Mouse (Mus musculus) layer of hippocampus, postnatal 14 days (tissue): ENCODE data around the gene Coq9. TPM values are rescaled to one million over a fixed set of nuclear protein-coding genes. Genes with fewer than 3 reads are reported as not detected.
A peak's percentile ranks its signal among the peaks of the same experiment; 100 is the strongest.

Experiments
- DNase-seq, 2 experiments: peaks; one replicate each; pipeline ENCODE4 v3.0.0; 2021 to 2022; ENCODE audit warnings: low spot score in 2 of 2, mixed read lengths in 1 of 2
- total RNA-seq, 2 experiments: library from RNA; stranded (reverse); gene quantifications; 2 replicates each; pipeline ENCODE4 v1.2.3; 2021

Coq9 gene
- total RNA-seq, 2 experiments from 2014 or later, result 80.7 to 97.6 TPM

GRCm38 (mm10) chr8:94866921-94867320 is 28.8 kb downstream of the Coq9 start:
- no peak for DNase-seq

- no peak for DNase-seq
Observed at GRCm38 (mm10) chr8:94869146-94869545, 31.0 kb downstream of the Coq9 start.

- DNase-seq, result no peak
Observed at GRCm38 (mm10) chr8:94870003-94870402, 31.9 kb downstream of the Coq9 start.

GRCm38 (mm10) chr8:94870474-94871107 is 32.5 kb downstream of the Coq9 start:
- DNase-seq, result peak; percentile 69 to 73

- DNase-seq, result peak in 1 of 2 experiments; percentile 87
Observed at GRCm38 (mm10) chr8:94871108-94871894, 33.2 kb downstream of the Coq9 start.

- no peak for DNase-seq
Observed at GRCm38 (mm10) chr8:94872156-94872555, 34.0 kb downstream of the Coq9 start.

DNA sequence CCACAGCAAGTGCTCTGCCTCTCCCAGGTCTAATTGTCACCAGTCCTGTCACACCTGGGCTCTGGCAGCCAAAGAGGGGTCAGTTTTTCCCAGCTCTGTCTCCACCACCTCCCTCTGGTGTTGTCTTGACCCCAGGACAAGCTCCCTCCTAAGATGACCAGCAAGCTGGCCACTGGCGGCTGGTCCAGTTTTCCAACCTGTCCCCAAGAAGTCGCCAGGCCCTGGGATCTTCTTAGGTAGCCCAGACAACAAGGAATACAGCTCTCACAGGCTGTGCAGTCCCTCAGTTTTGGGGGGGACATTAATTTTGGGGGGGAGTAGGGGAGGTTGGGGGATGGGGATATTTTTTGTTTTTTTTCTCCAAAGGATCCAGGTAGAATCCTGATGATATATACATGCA is 34.5 kb downstream of the Coq9 start:
- no peak for DNase-seq

- peak; percentile 71 to 72 for DNase-seq
Observed at GRCm38 (mm10) chr8:94874358-94874757, 36.2 kb downstream of the Coq9 start.

DNA sequence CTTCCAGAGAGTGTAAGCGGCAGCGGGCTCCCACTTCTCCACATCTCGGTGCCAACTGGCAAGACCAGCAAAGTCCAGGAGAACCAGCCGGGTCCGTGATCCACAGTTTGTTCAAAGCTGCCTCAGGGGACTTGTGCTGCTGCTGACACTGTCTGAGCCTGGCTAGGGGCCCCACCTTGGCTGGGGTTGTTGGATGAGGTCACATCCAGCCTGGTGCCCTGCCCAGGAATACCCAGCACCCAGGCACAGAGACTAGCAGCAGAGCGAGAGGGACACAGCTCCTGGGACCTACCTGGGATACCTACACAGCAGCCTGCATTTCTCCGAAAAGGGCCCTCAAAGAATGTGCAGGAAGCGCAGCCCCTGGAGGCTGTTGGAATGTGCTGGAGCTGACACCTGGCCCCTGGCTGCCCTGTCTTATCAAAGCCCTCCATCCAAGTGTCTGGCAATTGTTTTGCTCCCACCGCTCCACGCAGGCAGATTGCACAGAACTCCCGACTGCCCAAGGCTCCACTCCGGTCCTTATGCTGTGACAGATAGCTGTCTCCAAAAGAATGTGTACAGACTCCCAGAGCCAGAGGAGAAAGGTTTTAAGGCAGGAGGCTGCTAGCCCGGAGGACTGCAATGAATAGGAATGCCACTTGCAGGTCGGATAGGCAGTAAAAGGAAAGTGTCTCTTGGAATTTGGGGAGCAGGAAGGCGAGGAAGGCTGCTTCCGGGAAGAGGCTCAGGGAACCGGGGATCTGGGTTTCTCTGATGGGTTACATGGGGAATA is 37.2 kb downstream of the Coq9 start:
- peak in 1 of 2 experiments; percentile 26 for DNase-seq

DNA sequence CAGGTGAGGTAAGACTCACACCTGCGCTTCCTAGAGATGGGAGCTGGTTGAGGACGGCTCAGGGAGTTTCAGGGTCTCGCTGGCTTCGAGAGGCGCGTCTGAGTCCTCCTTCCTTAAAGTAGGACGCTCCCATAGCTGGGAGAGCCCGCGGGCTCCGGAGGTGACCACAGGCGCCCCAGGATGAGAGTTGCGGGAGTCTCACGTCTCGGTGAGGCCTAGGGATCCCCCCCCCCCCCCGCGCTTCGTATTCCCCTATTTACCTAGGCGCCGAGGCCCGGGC is 37.7 kb downstream of the Coq9 start:
- no peak for DNase-seq

DNA sequence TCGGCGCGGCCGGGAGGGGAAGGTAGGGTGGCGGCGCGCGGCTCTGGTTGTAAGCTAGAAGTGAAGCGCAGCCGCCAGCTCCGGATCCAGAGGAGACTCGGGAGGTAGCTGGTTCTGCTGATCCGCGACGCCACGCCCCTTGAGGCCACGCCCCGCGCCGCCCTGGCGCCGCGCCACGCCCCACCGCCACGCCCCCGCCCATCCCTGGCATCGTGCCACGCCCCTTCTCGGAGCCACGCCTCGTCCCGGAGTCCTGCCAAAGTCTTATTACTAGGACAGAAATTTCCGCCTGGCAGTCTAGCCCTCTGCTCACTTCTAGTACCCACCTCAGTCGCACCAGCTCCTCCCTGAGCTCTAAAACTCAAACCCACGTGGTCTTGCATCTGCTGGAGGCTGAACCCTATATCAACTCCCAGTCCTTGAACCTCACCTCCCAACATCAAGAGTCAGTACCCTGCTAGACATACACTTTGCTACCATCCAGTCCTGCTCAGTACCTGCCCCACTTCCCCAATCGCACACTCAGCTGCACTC is 38.1 kb downstream of the Coq9 start, which contains the start of gene Dok4:
Gene Dok4 (minus strand): TSS at position 134 of the 534 bp plus-strand sequence.
- peak in 1 of 2 experiments; percentile 45 for DNase-seq

- no peak for DNase-seq
Observed at GRCm38 (mm10) chr8:94876820-94877219, 38.7 kb downstream of the Coq9 start.

DNA sequence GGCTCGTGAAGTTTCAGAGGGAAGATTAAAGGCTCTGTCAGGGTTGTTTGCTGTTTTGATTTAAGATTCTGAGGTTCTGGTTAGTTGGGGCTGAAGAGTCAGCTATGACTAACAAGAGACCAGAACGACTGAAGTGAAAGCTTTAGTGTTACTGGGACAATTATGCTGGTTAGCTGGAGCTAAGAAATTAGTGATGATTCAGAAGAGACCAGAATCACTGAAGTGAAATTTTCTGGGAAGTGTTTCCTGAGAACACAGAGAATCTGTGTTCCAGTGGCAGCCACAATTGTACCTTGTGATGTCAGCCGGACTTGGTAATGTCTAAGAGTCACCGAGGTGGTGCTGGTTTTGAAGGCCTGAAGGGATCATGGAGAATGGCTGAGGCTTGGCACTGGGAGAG is 42.6 kb downstream of the Coq9 start:
- DNase-seq, result no peak

- no peak for DNase-seq
Observed at GRCm38 (mm10) chr8:94888383-94889036, 50.4 kb downstream of the Coq9 start.

- DNase-seq, result no peak
Observed at GRCm38 (mm10) chr8:94892917-94893316, 54.8 kb downstream of the Coq9 start.

- DNase-seq, result no peak
Observed at GRCm38 (mm10) chr8:94899262-94899661, 61.1 kb downstream of the Coq9 start.

DNA sequence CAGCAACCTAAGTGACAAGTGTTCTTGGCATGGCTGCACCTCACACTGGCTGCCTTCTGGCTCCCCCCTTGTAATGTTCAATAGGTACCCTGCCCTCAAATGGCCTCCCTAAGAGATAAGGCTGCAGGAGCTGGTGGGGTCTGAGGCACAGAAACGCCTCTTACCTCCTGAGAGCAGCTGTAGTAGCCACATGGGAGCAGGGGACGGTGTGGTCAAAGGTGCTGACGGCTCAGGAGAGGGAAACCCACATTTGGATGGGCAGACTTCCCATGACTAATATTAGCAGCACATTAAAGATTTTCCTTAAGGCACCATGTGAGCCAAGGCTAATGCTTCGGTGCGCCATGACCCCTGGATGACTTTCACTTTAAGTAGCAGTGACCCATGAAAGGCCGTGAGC is 62.5 kb downstream of the Coq9 start:
- no peak for DNase-seq

DNA sequence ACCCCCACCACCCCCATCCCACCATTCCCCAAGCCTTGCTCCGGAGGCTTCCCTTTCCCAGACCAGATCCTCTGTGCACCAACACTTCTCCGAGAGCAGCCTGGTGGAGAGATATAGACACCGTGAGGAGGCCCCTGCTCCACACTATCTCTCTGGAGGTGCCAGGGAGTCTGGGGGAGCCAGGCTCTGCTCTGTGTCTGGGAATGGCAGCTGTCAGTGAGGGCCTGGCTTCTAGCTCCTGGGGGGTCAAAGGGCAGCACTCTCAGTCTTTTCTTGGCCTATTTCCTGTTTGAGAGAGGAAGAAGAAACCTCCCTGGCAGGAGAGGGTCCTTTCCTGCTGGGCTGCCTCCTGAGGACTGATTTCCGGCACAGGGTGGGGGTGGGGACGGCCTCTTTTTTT is 62.9 kb downstream of the Coq9 start:
- DNase-seq, result no peak

DNA sequence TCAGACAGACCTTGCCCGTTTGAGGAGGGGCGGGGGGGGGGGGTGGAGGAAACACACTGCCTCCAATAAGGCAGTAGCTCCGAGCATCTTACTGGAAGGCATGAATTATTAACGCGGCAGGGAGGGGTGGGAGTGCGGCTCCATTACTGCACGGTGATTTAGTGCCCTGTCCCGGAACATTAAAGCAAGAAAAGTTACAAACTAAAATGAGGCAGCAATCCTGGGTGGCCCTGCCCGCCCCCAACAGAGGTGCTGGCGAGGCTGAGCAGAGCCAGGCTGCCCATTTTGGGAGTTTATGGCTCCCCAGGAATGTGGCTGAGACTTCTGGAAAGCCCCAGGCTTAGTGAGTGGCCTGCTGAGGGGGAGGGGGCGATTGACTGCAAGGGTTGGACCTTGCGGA is 65.6 kb downstream of the Coq9 start:
- no peak for DNase-seq
